Mouse (Mus musculus) CH12.LX (cell line): ENCODE data around the gene Kcnj15. TPM values are rescaled to one million over a fixed set of nuclear protein-coding genes. Genes with fewer than 3 reads are reported as not detected.

Experiments
- DNase-seq: peaks from one replicate; pipeline ENCODE4 v3.0.0-alpha.2; 2013; ENCODE audit errors: extremely low read depth
- H3K27ac ChIP-seq: 2 replicates; pipeline ENCODE4 v1.5.1; 2012; ENCODE audit warnings: low read depth, mild to moderate bottlenecking, control low read depth, moderate library complexity; ENCODE audit not compliant: insufficient read depth
- H3K27me3 ChIP-seq: replicated peaks from 2 replicates; pipeline ENCODE3; 2012; ENCODE audit warnings: inconsistent platforms
- H3K36me3 ChIP-seq, 2 experiments: replicated peaks in 1 of 2; 2 replicates each; pipeline versions ENCODE3 to v1.6.1; 2012; ENCODE audit warnings: inconsistent platforms in 1 of 2, low read length in 1 of 2, mild to moderate bottlenecking in 1 of 2, mixed read lengths in 1 of 2, moderate library complexity in 1 of 2; ENCODE audit not compliant: control insufficient read depth in 1 of 2, insufficient read depth in 1 of 2
- H3K4me1 ChIP-seq, 2 experiments: 2 replicates each; pipeline ENCODE4 v1.6.1; 2012; ENCODE audit warnings: inconsistent platforms in 1 of 2, moderate library complexity in 1 of 2; ENCODE audit not compliant: insufficient read depth in 2 of 2, control insufficient read depth in 1 of 2
- H3K4me2 ChIP-seq: 2 replicates; pipeline ENCODE4 v1.6.1; 2012; ENCODE audit warnings: low read depth, mild to moderate bottlenecking, control low read depth; ENCODE audit not compliant: poor library complexity, insufficient read depth, severe bottlenecking
- H3K4me3 ChIP-seq, 3 experiments: fragments of 150-350 bp in 1 of 3; sonication (generic) in 1 of 3; replicated peaks in 1 of 3; 2 replicates each; pipeline versions ENCODE3 to v1.5.1; 2011 to 2012; ENCODE audit warnings: low read depth in 2 of 3, low read length in 2 of 3, mild to moderate bottlenecking in 2 of 3, moderate library complexity in 2 of 3, control low read depth in 1 of 3, improper control_type of control experiment in 1 of 3, inconsistent platforms in 1 of 3, mixed read lengths in 1 of 3; ENCODE audit not compliant: poor library complexity in 1 of 3
- H3K79me2 ChIP-seq: replicated peaks from 2 replicates; pipeline ENCODE4 v1.6.1; 2012; ENCODE audit warnings: mild to moderate bottlenecking, moderate library complexity; ENCODE audit not compliant: control insufficient read depth, poor library complexity, insufficient read depth, severe bottlenecking; ENCODE audit errors: extremely low read depth
- H3K9ac ChIP-seq: 2 replicates; pipeline ENCODE4 v1.6.1; 2012; ENCODE audit warnings: low read depth, mild to moderate bottlenecking, control low read depth, moderate library complexity; ENCODE audit not compliant: insufficient read depth
- H3K9me3 ChIP-seq: replicated peaks from 2 replicates; pipeline ENCODE3; 2012; ENCODE audit warnings: low read length, inconsistent platforms, mixed read lengths
- BHLHE40 ChIP-seq: IDR thresholded peaks from 2 replicates; pipeline ENCODE4 v1.6.1; 2011; ENCODE audit warnings: mild to moderate bottlenecking, low read depth, low read length, improper control_type of control experiment
- CHD2 ChIP-seq: IDR thresholded peaks from 2 replicates; pipeline ENCODE4 v1.6.1; 2011; ENCODE audit warnings: low read length, improper control_type of control experiment
- ELF1 ChIP-seq: IDR thresholded peaks from 2 replicates; pipeline ENCODE4 v1.6.1; 2014; ENCODE audit warnings: low read depth, mild to moderate bottlenecking, inconsistent platforms, low read length, improper control_type of control experiment
- EP300 ChIP-seq: IDR thresholded peaks from 2 replicates; pipeline ENCODE4 v1.6.1; 2011; ENCODE audit warnings: low read length, improper control_type of control experiment
- ETS1 ChIP-seq: conservative IDR thresholded peaks from 2 replicates; pipeline ENCODE4 v1.6.1; 2012; ENCODE audit warnings: low read depth, mild to moderate bottlenecking, inconsistent platforms, low read length, improper control_type of control experiment, moderate library complexity
- GABPA ChIP-seq: IDR thresholded peaks from 2 replicates; pipeline ENCODE4 v1.6.1; 2012; ENCODE audit warnings: low read depth, low read length, improper control_type of control experiment, inconsistent platforms; ENCODE audit not compliant: insufficient replicate concordance
- HCFC1 ChIP-seq: IDR thresholded peaks from 2 replicates; pipeline ENCODE4 v1.6.1; 2012; ENCODE audit warnings: low read depth, mild to moderate bottlenecking, inconsistent platforms, low read length, improper control_type of control experiment
- IRF4 ChIP-seq: IDR thresholded peaks from 2 replicates; pipeline ENCODE4 v1.6.1; 2014; ENCODE audit warnings: low read depth, mild to moderate bottlenecking, inconsistent platforms, low read length, improper control_type of control experiment
- JUN ChIP-seq: IDR thresholded peaks from 2 replicates; pipeline ENCODE4 v1.6.1; 2011; ENCODE audit warnings: low read depth, mild to moderate bottlenecking, low read length, improper control_type of control experiment, moderate library complexity; ENCODE audit not compliant: insufficient read depth
- JUND ChIP-seq: conservative IDR thresholded peaks from 2 replicates; pipeline ENCODE4 v1.6.1; 2011; ENCODE audit warnings: low read depth, low read length, improper control_type of control experiment
- MAX ChIP-seq: IDR thresholded peaks from 2 replicates; pipeline ENCODE4 v1.6.1; 2011; ENCODE audit warnings: low read length, improper control_type of control experiment
- MAZ ChIP-seq: IDR thresholded peaks from 2 replicates; pipeline ENCODE4 v1.6.1; 2012; ENCODE audit warnings: low read depth, mild to moderate bottlenecking, inconsistent platforms, low read length, improper control_type of control experiment, moderate library complexity
- MEF2A ChIP-seq: IDR thresholded peaks from 2 replicates; pipeline ENCODE4 v1.6.1; 2014; ENCODE audit warnings: low read depth, mild to moderate bottlenecking, inconsistent platforms, low read length, improper control_type of control experiment, borderline replicate concordance
- MXI1 ChIP-seq: IDR thresholded peaks from 2 replicates; pipeline ENCODE4 v1.6.1; 2011; ENCODE audit warnings: mild to moderate bottlenecking, low read depth, low read length, improper control_type of control experiment
- MYC ChIP-seq: IDR thresholded peaks from 2 replicates; pipeline ENCODE4 v1.6.1; 2011; ENCODE audit warnings: low read depth, mild to moderate bottlenecking, improper control_type of control experiment, low read length
- POLR2A ChIP-seq: IDR thresholded peaks from 2 replicates; pipeline ENCODE4 v1.6.1; 2011; ENCODE audit warnings: low read depth, mild to moderate bottlenecking, improper control_type of control experiment, low read length
- POLR2AphosphoS2 ChIP-seq: IDR thresholded peaks from 2 replicates; pipeline ENCODE4 v1.6.1; 2011; ENCODE audit warnings: low read depth, low read length, improper control_type of control experiment
- RCOR1 ChIP-seq: conservative IDR thresholded peaks from 2 replicates; pipeline ENCODE4 v1.6.1; 2012; ENCODE audit warnings: low read depth, mild to moderate bottlenecking, inconsistent platforms, low read length, improper control_type of control experiment
- SIN3A ChIP-seq: IDR thresholded peaks from 2 replicates; pipeline ENCODE4 v1.6.1; 2012; ENCODE audit warnings: low read length, improper control_type of control experiment, inconsistent platforms
- TBP ChIP-seq: conservative IDR thresholded peaks from 2 replicates; pipeline ENCODE4 v1.6.1; 2011; ENCODE audit warnings: low read depth, low read length, improper control_type of control experiment
- USF1 ChIP-seq: IDR thresholded peaks from 2 replicates; pipeline ENCODE4 v1.6.1; 2014; ENCODE audit warnings: low read depth, mild to moderate bottlenecking, inconsistent platforms, low read length, improper control_type of control experiment
- ZNF384 ChIP-seq: IDR thresholded peaks from 2 replicates; pipeline ENCODE4 v1.6.1; 2012; ENCODE audit warnings: low read depth, low read length, improper control_type of control experiment, inconsistent platforms
- dilution Hi-C: fragments of 300-500 bp; cut with MboI; formaldehyde crosslinking; loops from 2 replicates; pipeline ENCODE4 v1.14.3; 2020; ENCODE audit warnings: low sequenced_read_pairs; ENCODE audit not compliant: extremely low pct_unique_long_range_greater_than_20kb, extremely low pct_ligation_motif_present
- in situ Hi-C: fragments of 300-500 bp; cut with MboI; formaldehyde crosslinking; loops from 3 replicates; pipeline ENCODE4 v1.14.3; 2019; ENCODE audit warnings: low sequenced_read_pairs, low pct_ligation_motif_present, low pct_unique_long_range_greater_than_20kb, mixed read lengths
- polyA plus RNA-seq: library from polyadenylated mRNA; unstranded; fragments of >175 nt; gene quantifications from 2 replicates; pipeline ENCODE4 v1.2.1, GENCODE M21; 2012; ENCODE audit warnings: low read depth; ENCODE audit not compliant: insufficient read length
- total RNA-seq, 2 experiments: library from RNA; depleted of rRNA; stranded (reverse); fragments of 300-350 nt in 1 of 2; fragments of >200 nt in 1 of 2; gene quantifications; 2 replicates each; pipeline ENCODE4 v1.2.3; 2012 to 2014

Gene Kcnj15
- total and polyA plus RNA-seq, 3 experiments, result 0.37 to 1.1 (median 0.51) TPM

GRCm38 (mm10) chr16:95262706-95263363, 5.5 kb downstream of the Kcnj15 start:
- H3K36me3 ChIP-seq, result no peaks in the 10 kb centered on the region
- dilution Hi-C loops, result no loop called here
- peak; percentile 58 for DNase-seq

DNA sequence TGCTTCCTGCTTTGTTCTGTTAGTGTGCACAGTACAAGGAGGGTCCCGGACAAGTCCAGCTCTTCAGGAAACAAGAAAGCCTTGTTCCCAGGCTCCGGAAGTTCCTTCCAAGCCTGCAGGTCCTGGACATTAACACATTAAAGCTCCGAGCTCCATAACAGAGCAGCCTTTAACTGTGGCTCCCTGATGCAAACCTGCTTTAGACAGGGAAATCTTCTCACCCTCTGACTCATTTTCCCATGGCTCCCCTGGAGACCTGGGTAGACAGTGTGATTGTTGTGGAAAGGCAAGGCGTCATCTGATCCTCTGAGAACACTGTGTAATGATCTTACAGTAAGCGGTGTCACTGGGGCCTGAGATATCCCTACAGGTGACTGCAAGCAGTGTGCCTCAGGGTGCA, 7.0 kb downstream of the Kcnj15 start:
- DNase-seq, result no peak

More at GRCm38 (mm10) chr16:95262706-95263363, 5.5 kb downstream of the Kcnj15 start:
- Histone ChIP-seq H3K4me3 (no peak overlapping the region), H3K4me2 (peak overlapping the region; percentile 42; the same call in 1 of the 2 replicates), H3K9me3 (no peaks in the 10 kb centered on the region), H3K27me3 (peaks cover 2% of the 10 kb centered on the region), H3K4me1 (peaks cover 7 to 11% of the 10 kb centered on the region in 2 experiments; a peak in 3 of 4 replicates), H3K27ac (no peak overlapping the region), H3K9ac (no peak overlapping the region), H3K79me2 (no peaks in the 10 kb centered on the region)
- TF ChIP-seq JUND (peak; percentile 42; the same call in 1 of the 2 replicates), USF1 (no peak), TBP (no peak), SIN3A (peak; percentile 68; the same call in 1 of the 2 replicates), MEF2A (peak; percentile 80), RCOR1 (peak; percentile 33; the same call in 1 of the 2 replicates), IRF4 (peak; percentile 83), MAX (peak; percentile 76), POLR2A (no peak), HCFC1 (peak; percentile 34), ELF1 (no peak), CHD2 (peak; percentile 55; the same call in 1 of the 2 replicates), JUN (peak; percentile 35; the same call in 1 of the 2 replicates), POLR2AphosphoS2 (no peak), ZNF384 (peak; percentile 31; the same call in 1 of the 2 replicates), MYC (peak; percentile 89), EP300 (peak; percentile 93), BHLHE40 (peak; percentile 97), MAZ (no peak; the same call in 1 of the 2 replicates), ETS1 (peak; percentile 84), GABPA (no peak), MXI1 (peak; percentile 60; the same call in 1 of the 2 replicates)
- in situ Hi-C loops, result no loop called here

More for the DNA sequence above, 7.0 kb downstream of the Kcnj15 start:
- no peaks in the 10 kb centered on the region for H3K36me3 ChIP-seq
- H3K79me2 ChIP-seq, result no peaks in the 10 kb centered on the region
- H3K4me3 ChIP-seq, result no peak overlapping the region
- dilution Hi-C loops (no loop called here), in situ Hi-C loops (no loop called here)
- no peak overlapping the region for H3K9ac ChIP-seq
- TF ChIP-seq POLR2A, result no peak
- TF ChIP-seq ETS1, result peak; percentile 49; the same call in 1 of the 2 replicates
- H3K4me2 ChIP-seq, result no peak overlapping the region
- H3K27me3 ChIP-seq, result no peaks in the 10 kb centered on the region
- no peak overlapping the region for H3K27ac ChIP-seq
- H3K4me1 ChIP-seq, result peaks cover 7 to 11% of the 10 kb centered on the region in 2 experiments; a peak in 3 of 4 replicates
- H3K9me3 ChIP-seq, result no peaks in the 10 kb centered on the region
